ENCODE assay signal across 15 mouse cellular contexts in the genomic region with DNA sequence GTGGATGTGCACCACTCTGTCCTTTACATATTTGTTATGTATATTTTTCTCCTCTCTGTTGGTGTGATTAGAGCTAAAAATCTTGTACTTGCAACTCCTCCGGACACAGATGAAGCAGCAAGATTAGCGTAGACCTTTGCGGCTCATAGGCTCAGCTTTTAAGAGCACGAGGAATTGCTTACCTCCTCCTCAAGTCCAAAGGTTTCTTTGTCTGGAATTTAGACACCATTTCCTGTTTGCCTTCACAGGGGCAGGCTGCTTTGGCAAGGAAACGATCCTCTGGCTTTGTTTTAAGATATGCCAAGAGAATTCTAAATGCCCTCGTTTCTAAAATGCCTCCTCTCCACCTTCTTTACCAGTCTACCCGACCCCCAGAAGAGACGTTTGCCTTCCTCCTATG. TPM values are rescaled to one million over a fixed set of nuclear protein-coding genes. Genes with fewer than 3 reads are reported as not detected.
DNase-seq lines count a peak whose midpoint lies in the region; TF ChIP-seq lines count a peak whose summit lies in the region.
"Had no signal": no experiment of that assay in that cellular context is flagged by ENCODE, and none has a peak within 500 bp of the region (broad histone marks: within the 10 kb centered on the region; RNA-seq: fewer than 3 reads in every experiment).

No protein-coding gene starts in this region.

- whole genome bisulfite sequencing in liver, adult 2 months: 14% methylated on average over 8 of the region's 8 CpGs

- H3K4me1 ChIP-seq in liver, adult 2 months (ENCODE audit: control insufficient read depth, insufficient read depth, low read length): no peaks in the 10 kb centered on the region
- H3K4me1 ChIP-seq: megakaryocyte, embryonic 14.5 days had no signal

- H3K9ac ChIP-seq in liver, adult 2 months (ENCODE audit: low read depth, low read length): no peak overlapping the region
- H3K9ac ChIP-seq: liver, embryonic 14.5 days had no signal

- no peaks in the 10 kb centered on the region for H3K79me2 ChIP-seq in liver, adult 2 months (ENCODE audit: control insufficient read depth, insufficient read depth, low read length)

- intact Hi-C loops in gastrocnemius, adult 2 months (cut with DNase I): no loop called here

- 0 out of 2 replicates have a peak overlapping the region, but pooled peaks have one; percentile 54 for H3K27ac ChIP-seq in liver, adult 2 months (replicated peaks; ENCODE audit: insufficient read depth, low read depth, low read length)
- no peak overlapping the region for H3K27ac ChIP-seq in gastrocnemius, adult 2 months
- H3K27ac ChIP-seq: hindbrain, postnatal 0 days; liver, embryonic 14.5 days had no signal

- no peak for TF ChIP-seq CTCF in liver, adult 2 months (IDR thresholded peaks at IDR 0.05; ENCODE audit: low read depth, low read length)
- TF ChIP-seq CTCF in brain, embryonic 14.5 days (IDR thresholded peaks at IDR 0.05; ENCODE audit: borderline replicate concordance, extremely low read depth, insufficient read depth, insufficient read length): no peak
- no peak for TF ChIP-seq CTCF in gastrocnemius, adult 2 months (IDR thresholded peaks at IDR 0.05)

- DNase-seq in liver, adult 2 months (ENCODE audit: extremely low read depth, low read depth, low spot score): peak; percentile 83
- no peak for DNase-seq in liver
- peak; percentile 8 for DNase-seq in brain, embryonic 14.5 days (ENCODE audit: low read depth)
- DNase-seq in kidney, adult 9 months: peak; percentile 51
- DNase-seq in lung, postnatal 36 days: peak; percentile 9
- no peak for DNase-seq in gastrocnemius, adult 2 months
- DNase-seq in ovary, adult 18-20 months (ENCODE audit: low spot score): no peak
- DNase-seq: B cell, adult 2 months; cerebellum, adult 9-10 months; left cerebral cortex, postnatal 4 days; right cerebral cortex, adult 18-20 months; thymus, adult 18-20 months had no signal

- H3K36me3 ChIP-seq in liver, adult 2 months (ENCODE audit: control insufficient read depth, insufficient read depth, low read length): no peaks in the 10 kb centered on the region

- H3K4me3 ChIP-seq in liver, adult 2 months (ENCODE audit: insufficient read depth, low read depth, low read length): no peak overlapping the region
- H3K4me3 ChIP-seq in gastrocnemius, adult 2 months: no peak overlapping the region
- H3K4me3 ChIP-seq: megakaryocyte, embryonic 14.5 days had no signal

- H3K27me3 ChIP-seq in liver, adult 2 months (ENCODE audit: control insufficient read depth, insufficient read depth, low read length): no peaks in the 10 kb centered on the region

- no peak for TF ChIP-seq POLR2A in liver, adult 2 months (IDR thresholded peaks at IDR 0.05; ENCODE audit: extremely low read depth, insufficient read depth, low read length)
- TF ChIP-seq POLR2A in brain, embryonic 14.5 days (IDR thresholded peaks at IDR 0.05; ENCODE audit: borderline replicate concordance, extremely low read depth, insufficient read depth, insufficient read length, poor library complexity, severe bottlenecking): no peak

RNA-seq across cellular contexts. Expression of a gene that starts 24.6 kb away (rescaled TPM):
- 0.27 and 0.28 TPM in 2 replicates for total RNA-seq in liver, adult 2 months (2014; rRNA removed)
- 0.09 TPM in 1 of 2 replicates, not detected in the other for polyA plus RNA-seq in liver, adult 2 months (2012; rRNA removed)
- 0.19 and 0.45 TPM in 2 replicates for polyA plus RNA-seq in brain, embryonic 14.5 days (2012; rRNA removed)
- total RNA-seq in gastrocnemius, adult 2 months (2021): under 1 TPM; 0.08 to 0.28 TPM

RNA-seq across cellular contexts. Expression of a gene that starts 35.8 kb away (rescaled TPM):
- 17.6 and 24.6 TPM in 2 replicates for total RNA-seq in liver, adult 2 months (2014; rRNA removed)
- polyA plus RNA-seq in liver, adult 2 months (2012; rRNA removed): 16.0 and 16.3 TPM in 2 replicates
- 1.0 and 1.7 TPM in 2 replicates for polyA plus RNA-seq in brain, embryonic 14.5 days (2012; rRNA removed)
- total RNA-seq in gastrocnemius, adult 2 months (2021): 1 to 10 TPM; 4.6 to 7.0 TPM

Comparison
In these comparisons a context has a peak if more than half of its experiments do, and no peak if none do; other contexts are left out.
1. DNase-seq: peak in liver, adult 2 months (single experiment), brain, embryonic 14.5 days (single experiment), kidney, adult 9 months (single experiment) and lung, postnatal 36 days (single experiment); none in liver (single experiment), gastrocnemius, adult 2 months (single experiment) and ovary, adult 18-20 months (single experiment).